Mouse (Mus musculus): Measurements from ENCODE around the gene Rpl10a.

Rpl10a gene

DNA sequence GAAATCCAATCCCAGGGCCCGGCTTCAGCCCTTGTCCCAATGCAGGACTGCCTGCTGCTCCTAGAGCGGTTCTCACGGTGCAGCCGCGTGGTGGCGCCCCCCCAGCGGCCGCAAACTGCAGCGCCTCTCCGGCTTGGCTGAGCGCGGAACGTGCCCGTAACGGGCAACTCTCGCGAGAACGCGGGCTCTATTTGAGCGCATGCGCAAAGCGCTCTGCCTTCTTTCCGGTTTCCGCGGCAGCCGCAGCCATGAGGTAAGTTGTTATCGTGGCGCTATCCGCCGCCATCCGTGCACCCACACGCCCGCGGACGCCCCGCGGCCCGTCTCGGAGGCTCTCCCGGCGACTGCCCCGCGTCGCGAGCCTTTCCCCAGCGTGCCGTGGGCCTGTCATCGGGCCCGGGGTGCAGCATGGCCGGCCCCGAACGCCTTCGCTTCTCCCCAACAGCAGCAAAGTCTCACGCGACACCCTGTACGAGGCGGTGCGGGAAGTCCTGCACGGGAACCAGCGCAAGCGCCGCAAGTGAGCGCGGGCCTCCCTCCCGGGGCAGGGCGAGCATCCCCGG lies at the start of gene Rpl10a:
Gene Rpl10a, plus strand, starts transcription at position 106 of the 563 bp plus-strand sequence.
- DNase-seq (ENCODE audit: low spot score in 2 of 2) = peak; percentile 98

DNA sequence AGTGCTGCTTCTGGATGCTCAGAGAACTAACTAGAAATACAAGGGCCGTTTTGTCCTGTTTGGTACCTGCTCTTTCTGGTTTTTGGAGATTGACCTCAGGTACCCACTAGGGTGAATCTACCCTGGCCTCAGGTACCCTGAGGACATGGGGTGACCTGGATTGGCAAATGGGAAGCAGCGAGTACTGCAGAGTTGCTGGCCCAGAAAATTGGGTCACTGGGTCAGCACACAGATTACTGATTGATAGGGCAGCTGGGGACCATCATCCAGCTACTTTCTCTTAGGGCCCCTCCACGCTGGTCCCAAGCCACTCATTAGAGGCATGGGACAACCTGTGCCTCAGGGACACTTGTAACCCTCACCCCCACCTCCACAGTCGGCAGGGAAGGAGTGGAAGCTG lies 49.0 kb upstream of the Rpl10a start:
- no peak for DNase-seq (ENCODE audit: low spot score in 2 of 2)

DNA sequence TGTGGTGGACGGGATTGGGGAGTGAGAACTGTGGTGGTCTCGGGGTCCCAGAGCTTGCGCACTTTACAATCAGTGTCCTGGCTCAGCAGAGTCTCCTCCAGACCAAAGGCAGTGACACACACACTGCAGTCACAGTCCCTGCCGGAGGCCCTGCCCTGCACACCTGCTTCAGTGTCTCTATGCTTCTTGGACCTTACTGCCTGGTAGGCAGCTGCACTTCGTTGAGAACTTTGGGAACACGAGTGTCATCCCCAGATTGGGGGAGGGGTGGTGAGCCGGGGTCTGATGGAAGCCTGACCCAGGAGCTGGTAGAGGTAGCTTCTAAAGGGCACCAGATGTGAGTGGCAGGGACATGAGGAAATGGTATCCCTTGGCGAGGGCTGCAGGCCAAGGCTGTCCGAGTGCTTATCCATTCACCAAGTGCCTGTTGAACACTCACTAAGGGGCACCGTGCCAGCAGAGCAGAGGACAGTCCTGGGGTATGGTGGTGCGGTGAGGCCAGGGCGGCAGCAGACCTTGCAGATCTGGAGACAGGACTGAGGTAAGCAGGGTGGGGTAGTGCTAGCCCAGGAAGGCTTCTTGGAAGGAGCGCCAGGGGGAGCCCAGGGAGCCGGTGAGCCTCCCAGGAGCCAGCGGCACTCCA lies 48.4 kb upstream of the Rpl10a start:
- DNase-seq (ENCODE audit: low spot score in 2 of 2) = no peak

DNA sequence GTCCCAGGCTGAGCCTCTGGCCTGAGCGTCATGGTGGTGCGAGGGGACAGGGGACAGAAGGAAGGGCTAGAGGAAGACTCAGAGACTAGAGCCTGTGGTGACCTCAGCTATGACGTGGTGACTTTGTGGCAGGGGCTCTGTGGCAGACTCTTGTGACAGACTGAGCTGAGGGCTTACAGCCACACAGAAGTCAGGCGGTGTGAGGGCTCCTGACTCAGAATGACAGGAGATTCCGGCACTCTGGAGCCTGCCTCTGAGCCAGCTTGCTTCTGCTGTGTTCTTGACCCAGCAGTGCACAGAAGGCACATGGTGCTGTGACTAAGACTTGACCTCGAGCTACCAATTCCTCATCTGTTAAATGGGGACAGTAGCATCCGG lies 47.9 kb upstream of the Rpl10a start:
- no peak for DNase-seq (ENCODE audit: low spot score in 2 of 2)

DNA sequence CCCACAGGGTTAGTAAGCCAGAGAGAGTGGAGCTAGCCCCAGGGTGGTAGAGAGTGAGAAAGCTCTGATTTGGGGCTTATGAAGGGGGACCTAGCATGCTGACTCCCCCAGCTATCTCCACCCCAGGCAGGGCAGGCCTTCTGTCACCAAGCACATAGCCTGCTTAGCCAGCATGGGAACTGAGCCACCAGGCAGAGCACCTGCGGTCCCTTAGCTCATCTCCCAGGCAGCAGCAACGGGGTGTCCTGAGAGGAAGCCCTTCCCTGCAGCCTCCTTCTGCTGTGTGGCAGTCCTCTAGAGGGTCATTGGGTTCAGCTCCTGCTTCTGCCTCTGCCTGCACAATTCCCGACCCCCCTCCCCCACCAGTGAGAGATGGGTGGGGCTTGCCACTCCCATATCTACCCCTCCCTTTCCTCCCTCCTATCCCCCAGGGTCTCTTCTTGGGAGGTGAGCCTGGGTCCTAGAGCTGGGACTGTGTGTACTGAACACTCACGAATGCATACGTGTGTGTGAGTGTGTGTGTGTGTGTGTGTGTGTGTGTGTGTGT lies 47.4 kb upstream of the Rpl10a start:
- DNase-seq (ENCODE audit: low spot score in 2 of 2) = no peak

DNA sequence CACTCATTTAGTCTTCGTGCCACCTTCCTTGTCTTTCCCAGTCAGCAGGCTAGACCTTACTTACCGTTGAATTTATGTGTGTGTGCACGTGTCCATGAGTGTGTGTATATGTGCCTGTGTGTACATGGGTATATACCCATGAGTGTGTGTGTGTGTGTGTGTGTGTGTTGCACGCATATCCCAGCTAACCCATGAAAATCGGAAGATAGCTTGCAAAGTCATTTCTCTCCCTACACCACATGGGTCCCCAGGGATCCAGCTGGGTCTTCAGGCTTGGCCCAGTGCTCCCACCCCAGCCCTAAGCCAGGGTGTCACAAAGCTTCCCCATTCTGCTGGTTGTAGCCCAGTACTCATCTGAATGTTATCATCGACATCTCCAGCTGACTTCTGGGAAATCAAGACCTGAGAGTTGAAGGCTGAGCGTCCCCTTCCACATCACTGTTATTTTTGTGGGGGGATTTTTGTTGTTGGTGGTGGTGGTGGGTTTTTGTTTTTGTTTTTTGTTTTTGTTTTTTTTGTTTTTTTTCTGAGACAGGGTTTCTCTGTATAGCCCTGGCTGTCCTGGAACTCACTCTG lies 46.3 kb upstream of the Rpl10a start:
- no peak for DNase-seq (ENCODE audit: low spot score in 2 of 2)

DNA sequence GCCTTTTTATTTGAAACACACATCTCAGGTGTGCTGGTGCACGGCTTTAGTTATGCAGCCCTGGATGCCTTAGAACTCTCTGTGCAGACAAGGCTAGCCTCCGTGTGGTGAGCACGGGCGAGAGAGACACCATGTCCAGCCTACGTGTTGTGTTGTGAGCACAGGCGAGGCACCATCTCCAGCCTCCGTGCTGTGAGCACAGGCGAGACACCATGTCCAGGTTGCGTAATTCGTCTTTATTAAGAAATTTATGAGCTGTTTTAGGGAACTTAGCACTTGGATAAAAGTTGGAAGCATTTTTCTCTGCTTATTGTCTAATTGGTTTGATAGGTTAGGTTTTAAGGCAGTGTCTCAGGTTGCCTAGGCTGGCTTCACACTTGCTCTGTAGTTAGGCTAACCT lies 45.1 kb upstream of the Rpl10a start:
- no peak for DNase-seq (ENCODE audit: low spot score in 2 of 2)

DNA sequence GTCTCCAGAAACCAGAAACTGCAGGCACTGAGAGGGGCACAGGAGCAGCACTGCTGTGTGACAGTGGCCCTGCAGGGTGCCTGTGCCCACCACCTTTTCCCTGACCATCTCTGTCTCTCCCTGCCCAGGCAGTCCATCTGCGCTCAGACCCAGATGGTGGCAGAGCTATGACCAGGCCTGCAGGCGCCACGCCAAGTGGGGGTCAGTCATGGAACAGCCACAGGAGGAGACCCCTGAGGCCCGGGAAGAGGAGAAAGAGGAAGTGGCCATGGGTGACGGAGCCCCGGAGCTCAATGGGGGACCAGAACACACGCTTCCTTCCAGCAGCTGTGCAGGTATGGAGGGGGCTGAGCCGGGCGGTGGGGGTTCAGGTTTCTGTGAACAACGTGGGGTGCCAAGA lies 42.1 kb upstream of the Rpl10a start:
- DNase-seq (ENCODE audit: low spot score in 2 of 2) = no peak

DNA sequence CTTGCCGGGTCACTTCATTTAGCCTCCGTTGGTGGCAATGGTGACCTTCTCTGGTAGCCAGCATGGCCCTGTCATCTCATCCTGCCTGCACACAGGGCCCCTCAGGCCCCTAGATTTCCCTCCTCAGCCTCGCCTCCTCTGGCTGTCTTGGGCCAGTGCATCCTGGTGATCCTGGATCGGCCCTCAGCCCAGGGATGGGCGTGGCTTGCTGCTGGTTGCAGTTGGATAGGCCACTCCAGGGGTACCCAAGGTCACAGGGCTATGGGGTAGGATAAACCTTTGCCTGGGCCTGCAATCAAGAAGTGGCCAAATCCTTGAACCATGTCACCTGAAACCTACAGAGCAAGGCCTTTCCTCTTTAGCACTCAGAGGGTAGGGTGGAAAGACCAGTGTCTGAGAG lies 41.3 kb upstream of the Rpl10a start:
- DNase-seq (ENCODE audit: low spot score in 2 of 2) = no peak

DNA sequence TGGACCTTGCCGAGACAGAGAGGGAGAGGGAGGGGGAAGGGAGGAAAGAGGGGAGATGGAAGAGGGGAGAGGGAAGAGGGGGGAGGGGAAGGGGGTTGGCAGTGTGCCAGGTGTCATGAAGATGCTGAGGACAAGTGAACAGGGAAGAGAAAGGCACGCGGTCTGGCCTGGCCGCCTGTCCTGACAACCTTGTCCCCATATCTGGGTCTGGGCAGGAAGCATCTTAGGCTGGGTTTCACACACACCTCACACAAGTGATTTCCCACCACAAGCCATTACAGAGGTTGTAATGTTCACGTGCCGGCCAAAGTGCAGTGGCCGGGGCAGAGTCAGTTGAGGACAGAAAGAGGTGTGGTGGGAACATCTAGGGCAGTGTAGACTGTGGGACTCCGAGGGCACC lies 40.7 kb upstream of the Rpl10a start:
- no peak for DNase-seq (ENCODE audit: low spot score in 2 of 2)

DNA sequence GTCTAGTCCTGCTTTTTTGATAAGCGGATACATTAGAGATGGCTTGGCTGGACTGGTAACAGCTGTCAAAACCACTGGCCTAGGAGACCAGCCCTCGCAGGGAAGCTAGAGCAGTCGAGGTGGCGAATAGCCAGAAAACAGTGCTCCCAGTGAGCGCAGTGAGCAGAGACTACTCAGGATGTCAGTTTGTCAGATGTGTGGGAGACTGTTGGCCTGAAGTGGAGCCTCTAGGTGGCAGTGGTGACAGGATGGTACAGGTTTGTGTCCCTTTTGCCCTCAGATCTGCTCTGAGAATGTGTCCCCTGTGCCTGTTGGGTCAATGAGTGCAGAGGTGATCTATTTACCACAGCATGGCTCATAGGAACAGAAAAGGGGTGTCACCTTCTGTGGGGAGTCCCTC lies 40.3 kb upstream of the Rpl10a start:
- no peak for DNase-seq (ENCODE audit: low spot score in 2 of 2)

DNA sequence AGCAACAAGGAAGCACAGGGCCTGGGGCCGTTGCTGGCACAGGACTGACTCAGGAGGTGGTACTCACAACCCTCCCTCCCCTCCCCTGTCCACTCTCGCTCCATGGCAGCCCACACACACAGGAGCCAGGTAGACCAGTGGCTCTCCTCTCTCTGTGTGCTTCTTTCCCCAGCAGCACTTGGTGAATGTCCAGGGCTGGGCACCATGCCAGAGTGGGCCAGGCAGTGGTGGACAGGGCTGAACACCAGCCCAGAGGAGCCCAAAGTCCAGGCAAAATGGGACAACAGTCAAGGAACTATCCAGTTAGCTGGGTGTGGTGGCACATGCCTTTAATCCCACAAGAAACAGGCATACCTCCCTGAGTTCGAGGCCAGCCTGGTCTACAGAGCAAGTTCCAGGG lies 38.0 kb upstream of the Rpl10a start:
- DNase-seq (ENCODE audit: low spot score in 2 of 2) = peak; percentile 17 to 38

DNA sequence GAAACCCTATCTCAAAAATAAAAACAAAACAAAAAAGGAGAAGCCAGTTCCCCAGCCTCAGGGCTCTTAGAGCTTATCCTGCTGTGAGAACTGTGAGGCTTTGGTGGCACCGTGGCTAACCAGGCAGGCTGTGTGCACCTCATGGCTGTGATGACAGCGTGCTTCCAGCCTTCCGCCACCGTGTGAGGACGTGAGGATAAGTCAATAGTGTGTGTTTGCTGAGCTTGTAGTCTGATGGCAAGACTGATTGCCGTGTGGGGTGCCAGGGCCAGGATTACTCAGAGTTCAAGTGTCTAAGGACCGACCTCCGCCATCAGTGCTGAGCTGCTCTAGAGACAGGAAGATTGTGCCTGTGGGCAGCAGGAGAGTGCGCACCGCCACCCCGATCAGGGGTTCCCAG lies 37.6 kb upstream of the Rpl10a start:
- no peak for DNase-seq (ENCODE audit: low spot score in 2 of 2)

DNA sequence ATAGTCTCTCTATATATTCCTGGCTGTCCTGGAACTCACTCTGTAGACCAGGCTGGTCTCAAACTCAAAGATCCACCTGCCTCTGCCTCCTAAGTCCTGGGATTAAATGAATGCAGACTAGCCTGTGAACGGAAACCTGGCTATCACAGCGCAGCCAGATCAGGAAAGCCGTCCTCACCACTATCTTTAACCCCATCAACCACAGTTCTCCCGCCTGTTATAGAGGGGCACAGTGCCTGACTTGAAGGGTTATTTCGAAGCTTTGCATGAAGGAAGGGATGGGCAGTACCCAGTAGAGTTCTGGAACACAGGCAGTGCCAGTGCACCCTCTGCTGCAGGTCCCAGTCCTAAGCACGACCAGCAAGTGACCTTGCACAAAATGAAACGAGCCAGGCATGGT lies 36.9 kb upstream of the Rpl10a start:
- DNase-seq (ENCODE audit: low spot score in 2 of 2) = no peak

DNA sequence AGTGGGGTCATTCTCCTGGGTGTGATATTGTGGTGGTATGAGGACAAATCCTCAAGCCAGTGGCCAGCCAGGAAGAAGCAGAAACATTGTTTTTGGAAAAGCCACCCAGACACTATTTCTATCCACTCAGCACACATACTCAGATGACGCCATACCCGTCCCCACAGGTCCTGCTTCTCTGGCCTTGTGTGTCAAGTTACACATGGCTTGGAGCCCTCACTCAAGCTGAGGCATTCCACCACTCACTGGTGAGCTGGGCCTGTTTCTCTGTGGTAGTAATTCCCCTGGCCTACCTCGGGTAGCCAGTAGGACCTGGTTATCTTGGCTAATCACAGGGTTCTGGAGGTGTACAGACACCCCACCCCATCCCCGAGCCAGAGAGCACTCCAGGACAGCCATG lies 34.6 kb upstream of the Rpl10a start:
- DNase-seq (ENCODE audit: low spot score in 2 of 2) = no peak

DNA sequence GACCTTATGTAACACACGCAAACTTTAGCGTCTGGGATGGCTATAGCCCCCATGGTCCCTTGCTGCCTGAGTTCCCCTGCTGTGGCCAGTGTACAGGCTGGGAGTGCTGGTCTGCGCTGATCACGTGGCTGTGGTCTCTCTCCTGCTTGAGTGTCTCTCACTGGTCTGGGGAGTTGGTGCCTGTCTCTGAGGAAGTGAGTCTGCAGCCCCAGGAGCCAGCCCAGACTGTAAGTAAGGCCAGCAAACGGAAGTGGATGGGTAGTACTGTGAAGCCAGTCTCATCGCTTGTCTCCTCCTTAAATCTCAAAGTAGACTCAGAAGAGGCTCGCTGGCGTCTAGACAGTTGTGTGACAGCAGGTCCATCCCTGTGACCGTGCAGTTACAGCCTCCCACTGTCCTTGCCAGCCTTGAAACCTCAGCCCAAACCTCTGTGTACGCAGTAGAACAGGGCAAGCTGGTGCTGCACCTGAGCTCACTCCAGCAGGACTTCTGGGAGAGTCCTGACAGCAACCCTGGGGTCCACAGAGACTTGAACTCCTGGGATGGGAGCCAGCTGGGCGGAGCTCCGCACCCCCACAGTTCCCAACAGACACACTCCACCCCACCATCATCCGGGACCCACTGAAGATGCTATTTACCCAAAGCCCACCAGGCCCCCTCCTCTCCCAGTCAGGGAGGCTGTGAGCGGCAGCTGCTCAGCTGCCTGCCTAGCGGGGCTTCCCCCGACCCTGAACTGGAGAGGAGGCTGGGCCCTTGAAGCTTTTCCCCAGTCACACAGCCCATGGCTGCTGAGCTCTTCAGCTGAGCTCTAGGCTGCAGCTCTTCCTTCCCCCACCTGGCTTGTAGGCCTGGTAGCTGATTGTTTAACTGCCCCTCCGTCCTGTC lies 33.6 kb upstream of the Rpl10a start:
- DNase-seq (ENCODE audit: low spot score in 2 of 2) = no peak

DNA sequence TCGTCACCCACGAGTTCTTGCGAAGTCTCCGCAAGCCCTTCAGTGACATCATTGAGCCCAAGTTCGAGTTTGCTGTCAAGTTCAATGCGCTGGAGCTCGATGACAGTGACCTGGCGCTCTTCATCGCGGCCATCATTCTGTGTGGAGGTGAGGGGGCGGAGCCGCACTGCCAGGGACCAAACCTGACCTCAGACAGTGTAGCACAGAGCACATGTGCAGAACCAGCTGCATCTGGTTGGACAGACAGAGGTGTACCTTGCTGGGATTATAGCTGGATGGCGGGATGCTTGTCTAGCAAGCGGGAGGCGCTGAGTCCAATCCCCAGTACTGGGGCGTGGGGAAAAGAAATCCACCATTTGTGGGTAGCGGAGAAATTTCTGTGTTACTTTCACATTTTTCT lies 29.4 kb upstream of the Rpl10a start:
- no peak for DNase-seq (ENCODE audit: low spot score in 2 of 2)

DNA sequence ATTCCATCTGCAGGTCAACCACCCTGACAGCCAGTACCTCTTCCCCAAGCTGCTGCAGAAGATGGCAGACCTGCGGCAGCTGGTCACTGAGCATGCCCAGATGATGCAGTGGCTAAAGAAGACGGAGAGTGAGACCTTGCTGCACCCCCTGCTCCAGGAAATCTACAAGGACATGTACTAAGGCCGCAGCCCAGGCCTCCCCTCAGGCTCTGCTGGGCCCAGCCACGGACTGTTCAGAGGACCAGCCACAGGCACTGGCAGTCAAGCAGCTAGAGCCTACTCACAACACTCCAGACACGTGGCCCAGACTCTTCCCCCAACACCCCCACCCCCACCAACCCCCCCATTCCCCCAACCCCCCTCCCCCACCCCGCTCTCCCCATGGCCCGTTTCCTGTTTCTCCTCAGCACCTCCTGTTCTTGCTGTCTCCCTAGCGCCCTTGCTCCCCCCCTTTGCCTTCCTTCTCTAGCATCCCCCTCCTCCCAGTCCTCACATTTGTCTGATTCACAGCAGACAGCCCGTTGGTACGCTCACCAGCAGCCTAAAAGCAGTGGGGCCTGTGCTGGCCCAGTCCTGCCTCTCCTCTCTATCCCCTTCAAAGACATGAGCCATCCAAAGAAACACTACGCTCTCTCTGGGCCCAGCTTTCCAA lies 28.5 kb upstream of the Rpl10a start:
- DNase-seq (ENCODE audit: low spot score in 2 of 2) = no peak

DNA sequence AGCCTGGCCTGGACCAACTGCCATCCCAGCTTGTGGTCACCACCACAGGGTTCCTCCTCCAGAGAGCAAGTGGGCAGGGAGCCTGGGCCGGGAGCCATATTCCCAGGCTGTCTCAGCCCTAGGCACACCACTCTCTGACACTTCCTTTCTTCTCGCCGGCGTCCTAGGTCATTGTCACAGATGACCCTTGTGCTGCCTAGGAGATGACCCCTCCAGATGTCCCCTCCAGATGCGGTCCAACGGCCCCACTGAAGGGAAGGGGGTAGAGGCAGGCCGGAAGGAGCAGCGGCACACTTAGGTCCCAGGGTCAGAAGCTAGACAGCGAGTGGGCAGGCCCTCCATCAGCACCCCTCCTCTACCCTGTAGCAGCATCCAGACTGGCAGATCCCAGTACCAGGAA lies 27.9 kb upstream of the Rpl10a start:
- no peak for DNase-seq (ENCODE audit: low spot score in 2 of 2)

DNA sequence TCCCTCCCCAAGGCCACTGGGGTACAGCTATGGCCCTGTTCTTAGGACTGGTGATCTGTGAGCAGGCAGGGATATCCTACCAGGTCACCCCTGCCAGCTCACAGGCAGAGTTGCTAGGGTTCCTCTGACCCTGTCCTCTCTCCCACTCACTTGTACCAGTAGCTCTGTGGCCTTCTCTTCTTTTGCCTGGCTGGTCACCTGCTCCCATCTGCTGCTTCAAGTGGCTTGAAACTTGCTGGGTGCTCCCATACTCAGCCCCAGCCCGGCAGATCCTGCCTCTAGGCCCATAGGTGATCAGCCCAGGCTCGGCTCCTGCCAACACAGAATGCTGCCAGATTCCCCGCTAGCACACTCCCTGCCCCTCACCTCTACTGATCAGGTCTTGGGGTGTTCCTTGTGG lies 27.4 kb upstream of the Rpl10a start:
- DNase-seq (ENCODE audit: low spot score in 2 of 2) = no peak

DNA sequence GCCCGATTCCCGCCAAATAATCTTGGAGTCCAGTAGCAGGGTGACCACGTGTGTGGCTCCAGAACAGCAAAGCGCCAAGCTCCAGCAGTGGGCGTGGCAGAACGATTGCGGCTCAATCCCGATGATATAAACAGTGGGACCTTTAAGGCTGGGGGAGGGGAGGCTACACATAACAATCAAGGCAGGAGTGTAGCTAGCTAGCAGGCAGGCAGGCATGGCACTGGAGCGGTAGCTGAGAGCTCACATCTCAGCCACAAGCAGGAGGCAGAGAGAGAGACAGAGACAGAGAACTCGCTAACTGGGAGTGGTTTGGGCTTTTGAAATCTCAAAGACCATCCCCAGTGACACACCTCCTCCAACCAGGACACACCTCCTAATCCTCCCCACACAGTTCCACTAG lies 23.1 kb upstream of the Rpl10a start:
- DNase-seq (ENCODE audit: low spot score in 2 of 2) = no peak

All from right cerebral cortex, adult 2 months (tissue).